Comparison of ENCODE assay signal across 10 mouse cellular contexts in the genomic region with DNA sequence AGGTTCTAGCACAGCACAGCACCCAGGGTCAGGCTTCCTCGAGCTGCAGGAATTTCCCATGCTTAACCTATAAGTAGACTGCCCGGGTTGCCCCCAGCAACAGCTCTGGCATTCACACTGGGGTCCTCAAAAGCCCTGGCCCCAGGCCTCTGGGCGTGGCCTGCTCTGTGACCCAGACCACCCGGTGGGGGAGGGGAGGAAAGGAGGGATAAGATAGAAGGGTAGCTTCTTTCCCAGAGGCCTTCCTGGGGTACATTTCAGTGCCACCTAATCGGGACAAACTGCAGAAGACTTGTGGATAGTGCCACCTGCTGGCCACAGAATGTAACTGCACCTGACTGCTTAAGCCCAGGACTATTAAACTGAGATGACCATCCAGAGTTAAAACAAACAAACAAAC. TPM values are rescaled to one million over a fixed set of nuclear protein-coding genes. Genes with fewer than 3 reads are reported as not detected.
DNase-seq lines count a peak whose midpoint lies in the region; ATAC-seq and TF ChIP-seq lines count a peak whose summit lies in the region.
"Had no signal": no experiment of that assay in that cellular context is flagged by ENCODE, and none has a peak within 500 bp of the region (broad histone marks: within the 10 kb centered on the region; RNA-seq: fewer than 3 reads in every experiment).

No protein-coding gene starts in this region.

- peak; percentile 47 for ATAC-seq in intestine, embryonic 15.5 days
- 0 out of 2 replicates have a peak, but pooled peaks have one; percentile 61 for ATAC-seq in monocyte, adult 5-6 weeks (replicated peaks; ENCODE audit: insufficient number of reproducible peaks, low FRiP score, low TSS enrichment, poor library complexity, severe bottlenecking)
- ATAC-seq in stomach, postnatal 0 days (ENCODE audit: low FRiP score, low TSS enrichment): peak; percentile 39

- TF ChIP-seq EP300 in stomach, postnatal 0 days (optimal IDR thresholded peaks at IDR 0.05): no peak

- peaks cover 58% of the 10 kb centered on the region for H3K27me3 ChIP-seq in intestine, embryonic 15.5 days (replicated peaks)
- H3K27me3 ChIP-seq in liver, adult 2 months (ENCODE audit: control insufficient read depth, insufficient read depth, low read length): peaks cover 10% of the 10 kb centered on the region
- peaks cover 6% of the 10 kb centered on the region; the same call in 1 of the 2 replicates for H3K27me3 ChIP-seq in stomach, postnatal 0 days (ENCODE audit: control insufficient read depth, insufficient read depth, low read length)

- TF ChIP-seq POLR2A in liver, adult 2 months (IDR thresholded peaks at IDR 0.05; ENCODE audit: extremely low read depth, insufficient read depth, low read length): no peak

- WGBS in intestine, embryonic 15.5 days: 6% methylated on average over 5 of the region's 5 CpGs
- WGBS in liver, adult 2 months: 13% methylated on average over 5 of the region's 5 CpGs
- 5% methylated on average over 5 of the region's 5 CpGs for WGBS in stomach, postnatal 0 days

- H3K27ac ChIP-seq in intestine, embryonic 15.5 days: no peak overlapping the region
- no peak overlapping the region for H3K27ac ChIP-seq in liver, adult 2 months (replicated peaks; ENCODE audit: insufficient read depth, low read depth, low read length)
- no peak overlapping the region for H3K27ac ChIP-seq in stomach, postnatal 0 days (replicated peaks)
- H3K27ac ChIP-seq: embryonic facial prominence, embryonic 12.5 days had no signal

- no peaks in the 10 kb centered on the region for H3K36me3 ChIP-seq in intestine, embryonic 15.5 days
- H3K36me3 ChIP-seq in liver, adult 2 months (ENCODE audit: control insufficient read depth, insufficient read depth, low read length): no peaks in the 10 kb centered on the region
- no peaks in the 10 kb centered on the region for H3K36me3 ChIP-seq in stomach, postnatal 0 days (ENCODE audit: control insufficient read depth, insufficient read depth, low read length)
- H3K36me3 ChIP-seq: embryonic facial prominence, embryonic 12.5 days had no signal

- DNase-seq in urinary bladder, postnatal 25 days (ENCODE audit: low spot score): peak; percentile 64
- DNase-seq in urinary bladder, postnatal 10 days (ENCODE audit: low spot score): no peak
- peak; percentile 67 for DNase-seq in cerebellum, adult 9-10 months
- peak; percentile 63 to 70 for DNase-seq in frontal cortex, postnatal 36 days (ENCODE audit: low spot score in 2 of 2)
- DNase-seq in liver, adult 2 months (ENCODE audit: extremely low read depth, low read depth, low spot score): peak; percentile 49
- peak; percentile 74 for DNase-seq in stomach, postnatal 0 days (ENCODE audit: low spot score)

- no peak overlapping the region for H3K9ac ChIP-seq in intestine, embryonic 15.5 days
- H3K9ac ChIP-seq in liver, adult 2 months (ENCODE audit: low read depth, low read length): no peak overlapping the region
- H3K9ac ChIP-seq in stomach, postnatal 0 days (ENCODE audit: low read length): no peak overlapping the region
- H3K9ac ChIP-seq: embryonic facial prominence, embryonic 12.5 days had no signal

- H3K79me2 ChIP-seq in liver, adult 2 months (ENCODE audit: control insufficient read depth, insufficient read depth, low read length): no peaks in the 10 kb centered on the region

- TF ChIP-seq CTCF in liver, adult 2 months (IDR thresholded peaks at IDR 0.05; ENCODE audit: low read depth, low read length): peak; percentile 77
- peak; percentile 97 for TF ChIP-seq CTCF in stomach, postnatal 0 days (IDR thresholded peaks at IDR 0.05; ENCODE audit: low read depth)

- H3K4me3 ChIP-seq in intestine, embryonic 15.5 days (replicated peaks): no peak overlapping the region
- H3K4me3 ChIP-seq in liver, adult 2 months (ENCODE audit: insufficient read depth, low read depth, low read length): no peak overlapping the region
- H3K4me3 ChIP-seq in stomach, postnatal 0 days (ENCODE audit: low read depth, low read length): no peak overlapping the region
- H3K4me3 ChIP-seq: embryonic facial prominence, embryonic 12.5 days; myocyte had no signal

- H3K9me3 ChIP-seq in intestine, embryonic 15.5 days: no peaks in the 10 kb centered on the region
- no peaks in the 10 kb centered on the region for H3K9me3 ChIP-seq in stomach, postnatal 0 days (ENCODE audit: control insufficient read depth, low read length)
- H3K9me3 ChIP-seq: embryonic facial prominence, embryonic 12.5 days had no signal

- H3K4me1 ChIP-seq in intestine, embryonic 15.5 days (replicated peaks): peaks cover 13% of the 10 kb centered on the region
- H3K4me1 ChIP-seq in liver, adult 2 months (ENCODE audit: control insufficient read depth, insufficient read depth, low read length): no peaks in the 10 kb centered on the region
- H3K4me1 ChIP-seq in stomach, postnatal 0 days (replicated peaks; ENCODE audit: control insufficient read depth, insufficient read depth): no peaks in the 10 kb centered on the region

- no peak overlapping the region for H3K4me2 ChIP-seq in intestine, embryonic 15.5 days (replicated peaks)
- H3K4me2 ChIP-seq in stomach, postnatal 0 days (replicated peaks; ENCODE audit: low read depth): no peak overlapping the region
- H3K4me2 ChIP-seq: embryonic facial prominence, embryonic 12.5 days had no signal

RNA-seq across cellular contexts. Expression of gene Gdf7, which starts 4.7 kb away (rescaled TPM):
- not detected in 2 replicates for polyA plus RNA-seq in intestine, embryonic 15.5 days (2015; fragmentation: Nextera tagmentation; extraction: Ambion mirVana)
- total RNA-seq in liver, adult 2 months (2014; rRNA removed): not detected in 2 replicates
- polyA plus RNA-seq in liver, adult 2 months (2012; rRNA removed): not detected in 2 replicates
- total RNA-seq in monocyte, adult 5-6 weeks (2017): not detected in 3 replicates
- 0.06 TPM in 1 of 2 replicates, not detected in the other for polyA plus RNA-seq in stomach, postnatal 0 days (2015; fragmentation: Nextera tagmentation; extraction: Ambion mirVana)

RNA-seq across cellular contexts. Expression of gene Hs1bp3, which starts 6.8 kb away (rescaled TPM):
- 21.4 and 23.4 TPM in 2 replicates for polyA plus RNA-seq in intestine, embryonic 15.5 days (2015; fragmentation: Nextera tagmentation; extraction: Ambion mirVana)
- 3.0 and 5.2 TPM in 2 replicates for total RNA-seq in liver, adult 2 months (2014; rRNA removed)
- polyA plus RNA-seq in liver, adult 2 months (2012; rRNA removed): 13.5 and 16.6 TPM in 2 replicates
- 1.7 to 6.6 TPM (median 4.0 TPM) in 3 replicates for total RNA-seq in monocyte, adult 5-6 weeks (2017)
- polyA plus RNA-seq in stomach, postnatal 0 days (2015; fragmentation: Nextera tagmentation; extraction: Ambion mirVana): 7.0 and 7.7 TPM in 2 replicates
